Mouse (Mus musculus) cerebellum, adult 11-12 months (tissue): ENCODE data around the gene Krt78.
"Not testable (repeated sequence)": the region's sequence is repeated elsewhere in the genome, so short reads cannot be mapped to it uniquely, and the experiment has no call there.

Experiments
- DNase-seq: peaks from one replicate; pipeline ENCODE4 v3.0.0; 2022

The Krt78 gene

GRCm38 (mm10) chr15:101954187-101954586 lies at the start of gene Krt78:
Gene Krt78 (minus strand): TSS chr15:101954287.
- DNase-seq, result no peak

- no peak for DNase-seq
Observed at GRCm38 (mm10) chr15:102003516-102003915, 49.4 kb upstream of the Krt78 start.

GRCm38 (mm10) chr15:102002646-102003488 lies 48.8 kb upstream of the Krt78 start:
- DNase-seq, result no peak

GRCm38 (mm10) chr15:101999676-102000335 lies 45.7 kb upstream of the Krt78 start:
- DNase-seq, result no peak

- DNase-seq, result no peak
Observed at GRCm38 (mm10) chr15:101999156-101999555, 45.1 kb upstream of the Krt78 start.

GRCm38 (mm10) chr15:101996450-101997078 lies 42.5 kb upstream of the Krt78 start:
- DNase-seq, result not testable (repeated sequence)

- no peak for DNase-seq
Observed at GRCm38 (mm10) chr15:101995484-101996236, 41.6 kb upstream of the Krt78 start.

- DNase-seq, result no peak
Observed at GRCm38 (mm10) chr15:101994365-101994764, 40.3 kb upstream of the Krt78 start.

- no peak for DNase-seq
Observed at GRCm38 (mm10) chr15:101990946-101991345, 36.9 kb upstream of the Krt78 start.

GRCm38 (mm10) chr15:101988714-101989113 lies 34.6 kb upstream of the Krt78 start:
- DNase-seq, result no peak

GRCm38 (mm10) chr15:101988119-101988518 lies 34.0 kb upstream of the Krt78 start:
- peak; percentile 56 for DNase-seq

- DNase-seq, result no peak
Observed at GRCm38 (mm10) chr15:101984746-101985145, 30.7 kb upstream of the Krt78 start.

- DNase-seq, result peak; percentile 76
Observed at GRCm38 (mm10) chr15:101983949-101984601, 30.0 kb upstream of the Krt78 start.

GRCm38 (mm10) chr15:101983315-101983948 lies 29.3 kb upstream of the Krt78 start:
- DNase-seq, result no peak

- DNase-seq, result no peak
Observed at GRCm38 (mm10) chr15:101980849-101981248, 26.8 kb upstream of the Krt78 start.

- peak; percentile 24 for DNase-seq
Observed at GRCm38 (mm10) chr15:101977043-101977726, 23.1 kb upstream of the Krt78 start.

GRCm38 (mm10) chr15:101976641-101977040 lies 22.6 kb upstream of the Krt78 start:
- DNase-seq, result no peak

GRCm38 (mm10) chr15:101976023-101976422 lies 21.9 kb upstream of the Krt78 start:
- no peak for DNase-seq

- no peak for DNase-seq
Observed at GRCm38 (mm10) chr15:101974083-101974845, 20.2 kb upstream of the Krt78 start.

- peak; percentile 62 for DNase-seq
Observed at GRCm38 (mm10) chr15:101973414-101974077, 19.5 kb upstream of the Krt78 start.
